Mouse (Mus musculus) urinary bladder, postnatal 36 days (tissue): ENCODE results near the gene Tmem128.

Source experiments
- DNase-seq, 2 experiments: peaks; one replicate each; pipeline ENCODE4 v3.0.0; 2022; ENCODE audit warnings: low spot score in 2 of 2, mixed read lengths in 1 of 2

The Tmem128 gene

GRCm38 (mm10) chr5:38277936-38278600, 18.1 kb downstream of the Tmem128 start:
- DNase-seq = peak in 1 of 2 experiments; percentile 7

- DNase-seq = no peak
Observed at GRCm38 (mm10) chr5:38280075-38280474, 20.1 kb downstream of the Tmem128 start.

- no peak for DNase-seq
Observed at GRCm38 (mm10) chr5:38285724-38286123, 25.7 kb downstream of the Tmem128 start.

GRCm38 (mm10) chr5:38288476-38288875, 28.5 kb downstream of the Tmem128 start:
- DNase-seq = no peak

GRCm38 (mm10) chr5:38301761-38302411, 41.9 kb downstream of the Tmem128 start:
- DNase-seq = no peak

GRCm38 (mm10) chr5:38302651-38303050, 42.7 kb downstream of the Tmem128 start:
- no peak for DNase-seq

- DNase-seq = peak in 1 of 2 experiments; percentile 10
Observed at GRCm38 (mm10) chr5:38305241-38305640, 45.3 kb downstream of the Tmem128 start.

- peak; percentile 85 to 86 for DNase-seq
Observed at GRCm38 (mm10) chr5:38307255-38308101, 47.5 kb downstream of the Tmem128 start.

- DNase-seq = peak; percentile 11 to 40
Observed at GRCm38 (mm10) chr5:38308873-38309272, 48.9 kb downstream of the Tmem128 start.

- DNase-seq = no peak
Observed at GRCm38 (mm10) chr5:38309795-38310194, 49.8 kb downstream of the Tmem128 start.
